Mouse (Mus musculus): ENCODE measurements around the gene Klhl21.

- TF ChIP-seq CTCF (IDR thresholded peaks at IDR 0.05; ENCODE audit: low read depth) (no peak), EP300 (IDR thresholded peaks at IDR 0.05; ENCODE audit: low read depth) (no peak)
Observed at GRCm38 (mm10) chr4:152012109-152012508, 3.5 kb downstream of the Klhl21 start.

Data from liver, embryonic 14.5 days (tissue).